Mouse (Mus musculus): ENCODE measurements around the gene Zcchc24. TPM values are rescaled to one million over a fixed set of nuclear protein-coding genes. Genes with fewer than 3 reads are reported as not detected.
A peak's percentile ranks its signal among the peaks of the same experiment; 100 is the strongest.

The Zcchc24 gene
- polyA plus RNA-seq, 2 experiments from 2014 or later: 0.37 to 0.54 TPM

DNA sequence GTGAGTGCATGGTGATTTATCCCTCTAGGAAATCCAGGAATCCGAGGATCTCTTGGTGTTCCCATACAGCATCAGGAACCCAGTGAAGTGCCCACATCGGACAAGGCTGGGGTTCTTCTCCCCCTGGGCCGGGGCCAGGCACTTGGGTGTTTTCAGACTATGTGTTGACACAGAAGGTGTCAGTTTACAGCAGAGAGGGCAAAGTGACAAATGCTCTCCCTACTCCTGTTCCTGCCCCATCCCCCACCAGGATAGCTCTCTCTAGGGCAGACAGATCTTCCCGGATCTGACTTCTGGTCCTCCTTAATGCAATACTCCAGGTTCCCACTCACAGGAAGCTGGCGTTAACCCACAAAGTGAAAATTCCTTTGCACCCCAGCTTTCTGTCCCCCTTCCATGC lies 5.3 kb upstream of the Zcchc24 start:
- no peak for ATAC-seq

DNA sequence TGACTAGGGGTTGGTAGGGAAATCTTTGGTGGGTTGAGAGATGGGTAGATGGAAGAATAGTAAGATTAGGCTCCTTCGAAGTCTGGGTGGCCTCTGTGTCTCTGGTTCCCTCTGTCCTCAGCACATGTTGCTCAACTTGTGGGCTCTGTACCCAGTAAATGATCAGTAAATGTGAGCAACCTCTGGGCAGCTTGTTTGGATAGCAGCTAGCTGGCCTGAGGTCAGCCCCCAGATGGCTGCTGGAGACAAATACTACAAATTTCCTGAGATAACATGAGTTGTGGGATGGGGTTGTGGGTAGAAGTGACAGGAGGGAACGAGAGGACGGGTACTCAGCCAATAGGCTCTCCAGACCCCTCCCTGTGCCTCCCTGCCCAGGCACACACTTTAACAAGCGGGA lies 4.2 kb upstream of the Zcchc24 start:
- no peak for ATAC-seq

DNA sequence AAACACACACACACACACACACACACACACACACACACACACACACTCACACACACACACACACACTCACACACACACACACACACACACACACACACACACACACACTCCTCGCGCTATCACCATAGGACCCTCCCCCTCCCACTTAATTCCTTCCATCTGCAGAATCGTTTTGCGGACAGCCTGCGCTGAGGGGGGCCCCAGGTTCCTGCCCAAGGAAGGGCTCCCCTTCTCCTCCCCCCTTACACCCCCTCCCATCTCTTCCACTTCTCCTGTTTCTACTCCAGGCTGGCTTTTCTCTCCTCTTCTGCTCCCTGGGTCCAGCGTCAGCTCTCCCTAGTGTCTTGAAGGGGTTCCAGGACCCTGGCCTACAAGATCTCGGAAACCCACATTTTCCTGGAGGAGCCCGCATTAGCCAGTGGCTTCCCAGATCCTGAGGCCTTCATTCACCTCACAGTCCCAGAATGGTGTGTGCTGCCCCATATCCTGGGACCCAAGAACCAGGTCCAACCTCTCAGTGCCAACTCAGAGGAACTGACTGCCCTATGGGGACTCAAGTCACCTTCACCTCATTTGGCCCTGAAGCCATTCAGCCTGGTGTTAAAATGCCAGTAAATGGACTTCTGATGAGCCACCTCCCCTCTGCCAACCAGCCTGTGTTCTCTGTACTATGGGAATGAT lies 927 bp upstream of the Zcchc24 start:
- no peak for ATAC-seq

DNA sequence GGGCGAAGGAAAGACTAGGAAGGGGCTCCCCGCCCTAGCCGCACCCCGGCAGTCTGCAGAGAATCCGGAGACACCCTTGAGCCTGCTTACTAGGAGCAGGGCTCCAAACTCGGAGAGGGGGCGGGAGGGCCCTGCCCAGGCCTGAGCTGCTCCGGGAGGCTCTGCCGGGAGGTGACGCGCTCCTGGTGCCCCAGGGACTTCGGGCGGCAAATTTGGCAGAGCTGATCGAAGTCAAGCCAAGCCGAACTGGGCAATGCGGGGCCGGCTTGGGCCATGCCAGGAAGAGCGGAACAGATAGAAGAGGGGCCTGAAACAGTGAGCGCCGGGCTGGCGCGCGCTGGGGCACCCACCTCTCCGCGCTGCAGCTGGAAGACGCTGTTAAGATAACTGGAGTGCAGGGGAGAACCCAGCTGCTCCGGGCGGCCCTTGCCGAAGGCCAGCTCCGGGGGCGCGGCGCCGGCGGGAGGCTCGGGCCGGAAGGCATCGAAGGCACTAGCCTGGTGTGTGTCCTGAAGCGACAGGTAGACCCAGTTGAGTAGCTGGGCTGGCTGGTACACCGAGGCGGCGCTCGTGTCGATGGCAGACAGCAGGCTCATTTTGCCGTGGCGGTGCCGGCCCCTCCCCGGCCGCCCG lies 462 bp downstream of the Zcchc24 start:
- peak; percentile 41 for ATAC-seq

DNA sequence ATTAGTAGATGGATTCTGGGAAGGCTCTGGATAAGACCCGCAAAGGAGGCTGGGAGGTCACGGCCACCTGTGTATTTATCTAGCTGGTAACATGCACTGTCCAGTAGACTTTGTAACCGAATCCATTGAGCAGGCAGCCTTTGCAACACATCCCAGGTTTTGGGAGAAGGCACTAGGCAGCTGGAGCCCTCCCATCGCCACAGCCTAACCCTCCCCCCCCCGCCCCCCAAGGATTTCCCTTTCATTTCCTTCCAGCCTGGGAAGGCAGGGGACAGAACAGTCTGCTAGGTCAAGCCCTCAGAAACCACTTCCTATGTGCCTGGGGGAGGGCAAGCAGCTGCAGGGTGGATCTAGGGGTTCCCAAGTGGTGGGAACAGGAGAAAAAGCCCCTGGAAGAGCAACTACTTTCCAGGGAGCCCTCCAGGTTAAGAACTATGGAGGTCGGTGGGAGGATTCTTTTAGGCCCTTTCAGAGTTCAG lies 1.1 kb downstream of the Zcchc24 start:
- no peak for ATAC-seq

DNA sequence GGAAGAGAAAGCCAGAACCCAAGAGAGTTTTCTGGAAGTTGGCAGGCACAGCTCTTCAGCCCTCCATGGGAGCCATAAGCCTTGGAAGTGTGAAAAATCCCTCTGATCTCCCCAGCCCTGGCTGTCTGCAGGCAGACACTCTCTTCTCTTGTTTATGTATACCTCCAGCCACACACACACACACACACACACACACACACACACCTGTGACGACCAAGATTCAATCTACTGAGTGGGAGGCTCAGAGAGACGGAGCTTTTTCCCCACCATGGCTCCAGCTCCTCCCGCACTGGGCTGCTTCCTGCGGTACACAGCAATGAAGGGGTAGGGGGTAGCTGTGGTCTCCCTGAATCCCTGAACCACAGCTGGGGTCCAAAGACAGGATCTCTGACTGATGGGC lies 2.4 kb downstream of the Zcchc24 start:
- no peak for ATAC-seq

DNA sequence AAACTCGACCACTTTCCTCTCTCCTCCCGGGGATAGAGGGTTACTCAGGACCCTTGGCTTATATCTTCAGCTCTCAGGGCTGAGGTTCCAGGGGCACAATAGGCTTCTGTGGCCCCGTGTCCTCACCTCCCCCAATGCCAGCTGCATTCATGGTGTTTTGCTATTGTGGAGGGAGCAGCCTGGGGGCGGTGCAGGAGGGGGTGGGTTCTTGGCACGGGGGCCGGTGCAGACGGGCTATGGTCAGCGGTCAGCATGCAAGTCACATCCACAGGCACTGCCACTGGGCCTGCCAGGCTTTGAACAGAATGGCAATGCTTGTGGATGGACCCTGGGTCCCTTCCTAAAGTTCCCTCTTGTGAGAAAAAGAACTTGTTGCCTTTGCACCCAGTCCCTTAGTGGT lies 2.9 kb downstream of the Zcchc24 start:
- ATAC-seq: no peak

DNA sequence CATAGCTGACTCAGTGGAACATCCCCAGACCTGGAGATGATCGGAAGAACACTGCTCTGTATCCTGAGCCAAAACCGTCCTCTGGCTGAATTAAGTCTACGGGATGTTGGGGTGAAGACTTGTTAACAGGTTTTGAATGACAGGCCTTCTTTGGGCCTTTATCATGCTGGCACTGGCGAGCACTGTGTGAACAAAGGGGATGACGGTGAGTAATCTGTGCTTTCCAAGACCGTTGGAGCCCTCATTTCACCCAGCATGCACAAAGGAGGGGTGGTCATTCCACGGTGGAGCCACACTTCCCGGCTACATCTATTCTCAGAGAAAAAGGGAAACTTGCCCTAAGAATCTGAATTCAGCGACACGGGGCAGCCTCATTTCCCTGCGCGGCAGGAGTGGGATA lies 3.7 kb downstream of the Zcchc24 start:
- ATAC-seq: no peak

DNA sequence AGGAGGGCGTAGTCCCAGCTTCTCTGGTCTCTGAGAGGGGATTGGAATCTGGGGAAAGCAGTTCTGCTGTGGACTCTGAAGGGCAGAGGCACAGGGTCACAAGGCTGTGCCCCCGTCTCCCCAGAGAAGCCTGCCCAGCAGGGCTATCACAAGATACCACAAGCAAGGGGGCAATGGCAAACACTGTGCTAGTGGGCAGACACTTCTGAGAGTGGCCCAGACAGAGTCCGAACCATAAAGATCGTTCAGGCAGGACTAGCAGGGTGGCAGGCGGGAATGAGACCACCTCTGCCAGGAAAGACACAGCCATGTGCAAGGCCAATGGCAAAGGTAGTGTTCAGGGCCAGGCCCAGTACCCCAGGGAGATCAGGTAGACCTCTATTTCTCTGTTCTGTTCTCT lies 7.7 kb downstream of the Zcchc24 start:
- no peak for ATAC-seq

DNA sequence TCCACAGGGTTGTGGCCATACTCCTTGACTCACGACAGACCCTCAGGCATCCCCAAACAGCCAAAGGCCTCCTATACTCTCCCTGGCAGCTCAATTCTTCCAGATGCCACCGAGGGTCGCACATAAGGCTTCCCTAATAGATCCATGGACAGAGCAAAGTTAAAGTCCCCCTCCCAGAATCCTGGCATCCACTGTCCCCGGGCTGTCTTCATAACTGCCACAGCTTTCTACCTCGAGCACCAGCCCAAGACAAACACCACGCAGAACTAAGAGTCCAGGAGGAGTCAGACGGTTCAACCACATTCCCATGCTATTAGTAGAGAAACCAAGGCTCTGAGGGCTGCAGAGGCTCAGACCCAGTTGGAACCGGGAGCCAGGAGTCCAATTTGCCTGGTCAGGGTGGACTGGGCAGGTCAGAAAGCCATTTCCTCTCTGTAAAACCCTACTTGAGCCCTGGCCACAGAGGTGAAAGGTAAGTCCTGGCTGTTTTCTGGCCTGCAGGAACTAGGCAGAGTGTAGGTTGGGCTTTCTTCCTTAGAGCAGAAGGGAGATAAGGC lies 8.8 kb downstream of the Zcchc24 start:
- no peak for ATAC-seq

DNA sequence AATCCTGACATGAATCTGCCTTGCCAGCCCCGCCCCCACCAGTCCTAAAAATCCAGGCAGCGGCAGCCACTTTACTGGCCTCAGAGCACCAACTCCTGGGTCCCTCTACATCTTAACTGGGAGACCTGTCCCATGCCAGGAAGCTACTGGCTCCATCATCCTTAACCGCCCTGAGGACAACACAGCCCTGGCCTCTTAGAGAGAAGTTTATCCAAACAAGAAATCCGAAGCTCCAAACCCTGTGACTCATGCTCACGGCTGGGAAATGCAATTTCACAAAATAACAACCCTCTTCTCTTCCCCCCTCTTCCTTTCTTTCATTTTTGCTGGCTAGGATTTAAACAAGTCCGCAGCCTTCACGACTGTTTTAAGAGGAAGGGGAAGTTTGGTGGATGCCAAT lies 9.3 kb downstream of the Zcchc24 start:
- no peak for ATAC-seq

DNA sequence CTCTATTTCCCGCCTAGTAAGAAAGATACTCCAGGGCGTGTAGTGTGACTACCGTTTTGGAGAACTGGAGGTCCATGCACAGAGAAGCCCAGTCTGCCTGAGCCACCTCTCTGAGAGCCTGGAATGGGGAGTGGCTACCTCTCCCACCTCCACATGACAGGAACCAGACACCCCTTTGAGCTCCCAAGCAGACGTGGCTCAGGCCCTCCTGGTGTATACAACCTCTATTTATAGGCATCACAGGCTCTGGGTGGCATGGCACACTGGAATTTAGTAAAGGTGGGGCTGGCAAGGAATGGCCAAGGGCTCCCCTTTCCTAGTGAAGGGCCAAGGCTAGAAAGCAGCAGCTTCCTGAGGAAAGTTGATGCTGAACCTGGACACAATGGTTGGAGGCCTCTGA lies 10.9 kb downstream of the Zcchc24 start:
- ATAC-seq: no peak

DNA sequence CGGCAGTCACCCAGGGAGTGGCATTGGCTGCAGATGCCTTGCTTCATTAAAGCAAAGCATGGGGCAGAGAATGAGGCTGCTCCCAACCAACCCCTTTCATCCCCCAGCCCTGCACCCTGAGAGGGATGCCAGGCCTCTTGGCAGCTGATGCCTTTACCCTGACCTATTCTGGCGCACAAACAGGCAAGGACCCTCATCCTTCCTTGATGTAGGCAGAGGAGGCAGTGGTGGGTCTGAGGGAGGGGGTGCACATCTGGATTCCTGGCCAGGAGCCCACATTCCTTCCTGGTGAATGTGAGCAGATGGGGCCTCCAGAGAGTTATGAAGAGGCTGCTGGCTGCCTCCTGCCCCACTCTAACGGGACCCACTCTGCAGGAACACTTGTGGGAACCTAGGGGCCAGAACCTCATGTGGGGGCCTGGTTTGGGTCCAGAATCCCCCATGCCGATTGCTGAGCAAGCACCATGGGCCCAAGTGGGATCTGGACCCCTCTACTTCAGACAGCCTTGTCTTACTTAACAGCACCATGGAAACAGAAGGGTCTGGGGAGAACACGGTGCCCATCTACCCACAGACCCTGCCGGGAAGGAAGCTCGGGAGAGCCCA lies 12.4 kb downstream of the Zcchc24 start:
- ATAC-seq: no peak

DNA sequence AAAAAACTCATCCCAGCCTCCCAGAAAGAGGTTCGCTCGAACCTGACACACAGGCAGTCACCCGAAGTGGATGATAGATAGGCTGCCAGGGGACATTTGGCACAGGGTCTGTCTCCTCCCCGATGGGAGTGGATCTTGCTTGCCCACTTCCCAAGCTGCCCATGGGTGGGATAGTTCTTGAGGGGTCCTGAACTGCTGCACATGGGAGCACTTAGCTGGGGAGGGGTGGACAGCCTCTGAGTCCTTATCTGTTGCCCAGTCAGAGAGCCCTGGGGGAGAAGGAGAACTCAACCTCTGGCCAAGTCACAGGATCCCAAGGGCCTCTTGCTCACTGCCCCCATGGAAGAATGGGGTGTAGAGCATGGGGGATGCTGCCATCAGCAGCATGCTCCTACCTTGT lies 13.3 kb downstream of the Zcchc24 start:
- no peak for ATAC-seq

DNA sequence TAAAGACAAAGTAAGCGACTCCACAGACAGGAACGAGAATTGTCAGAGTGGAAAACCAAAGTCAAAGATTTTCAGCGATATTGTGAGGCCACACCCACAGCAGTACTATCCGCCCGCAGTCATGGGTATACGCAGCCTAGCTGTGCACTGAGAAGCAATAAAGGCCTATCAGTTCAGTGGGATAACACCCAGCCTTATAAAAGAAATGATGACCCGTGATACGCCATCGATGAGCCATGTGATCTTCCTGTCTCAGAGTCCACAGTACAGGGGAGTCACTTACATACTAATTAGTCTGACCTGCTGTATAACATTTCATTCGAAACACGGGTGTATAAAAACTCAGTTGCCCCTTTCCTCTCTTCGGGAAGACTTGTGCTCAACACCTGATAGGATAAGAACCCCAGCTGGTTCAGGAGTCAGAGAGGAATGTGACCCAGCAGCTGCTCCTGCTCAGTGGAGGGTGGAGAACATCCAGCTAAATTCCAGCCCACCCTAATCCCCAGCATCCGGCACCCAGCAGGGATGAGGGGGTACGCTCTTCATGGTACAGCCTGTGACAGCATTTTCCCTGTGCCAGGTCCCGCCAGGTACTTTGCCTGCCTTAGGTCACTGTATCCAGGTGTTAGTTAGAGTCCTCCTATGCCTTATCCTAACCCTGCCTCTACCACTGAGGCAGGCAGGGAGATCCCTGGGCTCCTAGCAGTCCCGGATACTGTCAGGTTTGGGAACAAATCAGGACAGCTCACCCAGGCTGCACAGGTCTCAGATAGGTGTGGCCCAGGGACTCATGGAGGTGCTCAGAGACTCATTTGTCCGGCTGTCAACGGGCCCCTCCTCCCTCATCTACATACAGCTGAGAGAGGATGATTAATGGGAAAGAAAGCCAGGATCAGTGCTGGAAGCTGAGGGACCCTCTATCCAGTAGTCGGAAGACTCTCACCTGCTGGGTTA lies 14.0 kb downstream of the Zcchc24 start:
- no peak for ATAC-seq

DNA sequence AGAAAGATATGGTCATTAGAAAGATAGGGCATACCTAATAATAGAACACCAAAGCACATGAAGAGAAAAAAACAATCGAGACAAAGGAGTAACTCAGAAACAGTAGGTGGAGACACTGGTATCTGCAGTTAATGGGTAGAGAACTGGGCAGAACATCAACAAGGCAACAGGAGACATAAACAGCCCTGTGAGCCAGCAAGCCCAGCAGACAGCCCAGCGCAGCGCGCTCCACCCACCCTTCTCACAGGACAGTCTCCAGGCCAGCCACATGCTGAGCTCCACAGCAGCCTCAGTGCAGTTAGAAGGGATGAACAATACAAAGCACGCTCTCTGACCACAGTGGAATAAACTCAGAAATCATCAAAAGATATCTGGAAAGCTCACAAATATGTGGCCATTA lies 15.8 kb downstream of the Zcchc24 start:
- no peak for ATAC-seq

DNA sequence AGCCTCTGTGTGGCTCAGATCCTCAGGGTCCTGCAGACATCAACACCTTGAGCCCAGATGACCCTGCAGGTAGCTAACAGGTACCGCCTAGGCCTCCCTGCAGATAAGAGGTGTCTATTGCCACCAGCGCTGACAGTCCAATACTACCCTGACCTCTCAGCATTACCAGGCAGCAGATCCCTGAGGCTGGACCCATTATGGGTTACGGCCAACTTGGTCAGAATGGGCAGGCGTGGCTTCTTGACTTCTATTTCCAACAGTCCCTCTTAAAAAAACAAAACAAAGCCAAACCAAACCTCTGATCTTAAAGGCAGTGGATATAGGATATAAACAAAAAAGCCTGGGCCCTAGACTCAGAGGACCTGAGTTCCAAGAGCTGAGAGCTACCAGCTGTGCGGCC lies 17.8 kb downstream of the Zcchc24 start:
- no peak for ATAC-seq

DNA sequence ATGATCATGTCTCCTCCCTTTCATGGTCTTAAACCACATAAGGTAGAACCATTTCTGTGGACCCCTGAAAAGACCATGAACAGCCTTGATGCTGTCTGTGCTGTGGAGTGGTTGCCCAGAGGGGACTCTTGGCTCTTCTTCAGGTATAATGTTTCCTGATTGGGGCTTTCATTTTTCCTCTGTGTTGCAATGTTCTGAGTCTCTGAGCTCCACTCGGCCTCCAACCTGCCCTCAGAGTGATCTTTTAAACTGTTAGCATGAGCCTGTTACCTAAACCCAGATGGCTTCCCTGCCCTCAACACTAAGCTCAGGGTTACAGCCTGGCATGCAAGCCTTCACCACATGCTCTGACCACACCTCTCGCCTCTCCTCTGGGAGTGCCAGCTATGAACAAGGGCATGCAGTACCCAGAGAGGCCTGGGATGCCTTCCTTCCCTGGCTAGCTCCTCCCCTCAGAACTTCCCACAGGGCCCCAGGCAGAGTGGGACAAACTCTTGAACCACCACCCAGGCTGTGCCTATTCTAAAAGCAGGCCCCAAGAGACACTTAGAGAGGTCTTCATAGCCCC lies 18.3 kb downstream of the Zcchc24 start:
- ATAC-seq: no peak

DNA sequence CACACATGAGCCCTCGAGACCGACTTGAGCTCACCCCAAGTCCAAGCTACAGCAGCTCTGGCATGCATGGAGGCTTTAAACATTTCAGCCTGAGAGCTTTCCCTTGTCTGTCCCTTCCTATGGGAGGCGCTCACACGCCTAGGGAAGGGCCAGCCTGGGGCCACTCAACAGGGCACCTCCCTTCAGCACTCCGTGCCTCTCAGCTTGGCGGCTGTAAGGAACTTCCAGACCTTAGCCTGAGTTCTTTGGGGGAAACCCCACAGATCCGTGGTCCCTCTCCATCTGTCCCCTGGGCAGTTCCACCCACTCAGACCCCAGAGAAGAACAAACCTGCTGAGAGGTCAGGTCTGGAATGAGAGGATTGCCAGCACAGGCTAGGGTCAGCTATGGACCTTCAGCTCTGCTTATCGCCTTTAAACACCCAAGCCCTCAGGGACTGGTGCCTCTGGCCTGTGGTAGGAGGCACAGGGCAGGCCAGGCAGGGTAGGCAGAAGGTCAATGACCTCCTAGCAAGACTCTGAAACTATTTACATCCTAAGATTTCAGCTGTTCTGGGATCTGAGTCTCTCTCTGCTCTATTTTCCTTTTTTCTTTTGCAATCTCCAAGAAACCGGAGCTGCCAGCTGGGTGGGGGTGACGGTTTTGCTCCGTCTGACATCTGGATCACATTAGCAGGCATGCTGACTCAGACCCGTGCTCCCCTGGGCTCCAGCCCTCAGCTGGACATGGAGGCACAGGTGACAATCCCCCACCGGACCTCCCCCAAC lies 19.5 kb downstream of the Zcchc24 start:
- no peak for ATAC-seq

DNA sequence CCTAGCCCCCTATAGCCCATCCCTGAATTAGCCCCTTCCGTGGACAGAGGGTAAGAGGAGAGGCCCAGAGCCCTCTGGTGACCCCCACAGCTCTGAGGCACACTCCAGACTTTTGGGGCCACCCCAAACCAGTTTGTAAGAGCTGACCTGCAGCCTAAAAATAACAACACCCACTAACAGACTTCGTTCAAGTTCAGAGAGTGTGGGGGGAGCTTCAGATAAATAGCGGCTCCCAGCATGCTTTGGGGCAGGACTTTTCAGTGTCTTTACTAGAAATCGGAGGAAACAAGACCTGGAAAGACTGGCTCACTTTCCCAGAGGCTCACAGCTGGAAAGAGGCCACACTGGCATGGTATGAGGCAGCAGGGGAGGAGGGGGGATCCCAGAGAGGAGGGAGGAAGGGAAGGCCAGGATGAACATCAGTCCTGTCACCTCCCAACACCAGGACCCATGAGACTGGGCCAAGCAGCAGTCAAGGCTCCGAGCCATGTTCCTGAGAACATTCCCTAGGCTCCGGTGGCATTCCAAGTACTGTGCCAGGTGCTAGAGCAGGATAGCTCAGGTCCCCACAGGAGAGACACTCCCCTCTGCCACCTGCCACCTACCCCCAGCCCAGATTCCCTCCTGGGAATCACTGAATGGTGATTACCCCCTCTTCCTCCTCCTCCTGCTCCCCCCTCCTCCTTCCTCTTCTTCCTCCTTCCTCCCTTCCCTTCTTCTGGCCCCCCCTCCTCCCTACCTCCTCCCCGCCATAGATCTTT lies 20.7 kb downstream of the Zcchc24 start:
- no peak for ATAC-seq

Data from activated CD4-positive, CD25-positive, alpha-beta regulatory T cell, adult 4 months (primary cell).